Mouse (Mus musculus) hindbrain, embryonic 10.5 days (tissue): ENCODE data around the gene Dnajc10. TPM values are rescaled to one million over a fixed set of nuclear protein-coding genes. Genes with fewer than 3 reads are reported as not detected.

Experiments used
- DNase-seq: peaks from one replicate; pipeline ENCODE4 v3.0.0-alpha.2; 2017; ENCODE audit warnings: low spot score
- H3K27ac ChIP-seq: fragments of 300-500 bp; sonication (generic); 2 replicates; pipeline ENCODE4 v1.5.1; 2016; ENCODE audit warnings: mild to moderate bottlenecking, moderate library complexity
- H3K27me3 ChIP-seq: fragments of 300-500 bp; sonication (generic); 2 replicates; pipeline ENCODE4 v1.6.1; 2016; ENCODE audit warnings: mild to moderate bottlenecking; ENCODE audit not compliant: poor library complexity, insufficient read depth, severe bottlenecking
- H3K36me3 ChIP-seq: fragments of 300-500 bp; sonication (generic); 2 replicates; pipeline ENCODE4 v1.6.1; 2016; ENCODE audit warnings: mild to moderate bottlenecking, moderate library complexity
- H3K4me1 ChIP-seq: fragments of 300-500 bp; sonication (generic); replicated peaks from 2 replicates; pipeline ENCODE4 v1.6.1; 2016; ENCODE audit warnings: mild to moderate bottlenecking
- H3K4me3 ChIP-seq: fragments of 300-500 bp; sonication (generic); 2 replicates; pipeline ENCODE4 v1.5.1; 2016; ENCODE audit warnings: mild to moderate bottlenecking, moderate library complexity
- H3K9me3 ChIP-seq: fragments of 300-500 bp; sonication (generic); 2 replicates; pipeline ENCODE4 v1.6.1; 2016; ENCODE audit warnings: mild to moderate bottlenecking, moderate library complexity
- WGBS: fragments of 180-500 bp; shearing (Covaris S2); methylation state at CpG from one replicate; pipeline ENCODE4 v1.1.7; 2016; 5-methylcytosine and 5-hydroxymethylcytosine counted together
- polyA plus RNA-seq: library from polyadenylated mRNA; unstranded; fragments of >200 nt; fragmentation: Nextera tagmentation; extraction: Ambion mirVana; gene quantifications from 2 replicates; pipeline ENCODE4 v1.2.1, GENCODE M21; 2016

The Dnajc10 gene
- polyA plus RNA-seq, 1 experiment from 2014 or later: 74.3 TPM

DNA sequence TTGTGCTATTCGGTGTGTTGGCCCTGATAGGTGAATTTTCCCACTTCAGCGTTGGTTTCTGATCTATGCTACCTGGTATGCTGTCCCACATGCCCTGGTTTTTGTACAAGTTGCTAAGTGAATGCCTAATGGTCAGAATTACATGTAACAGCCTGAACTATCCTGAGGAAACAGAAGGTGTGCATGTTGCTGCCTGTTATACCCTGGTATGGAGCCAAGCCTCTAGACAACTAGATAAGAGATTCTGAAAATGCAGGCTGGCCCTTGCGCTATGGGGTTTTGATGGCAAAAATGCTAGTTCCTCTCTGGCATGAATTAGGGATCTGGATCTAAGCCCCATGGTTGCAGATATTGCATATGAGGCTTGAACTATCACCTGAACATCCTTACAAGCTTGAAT, 7.6 kb upstream of the Dnajc10 start:
- no peak overlapping the region for H3K4me3 ChIP-seq
- H3K36me3 ChIP-seq: no peaks in the 10 kb centered on the region
- H3K4me1 ChIP-seq: no peaks in the 10 kb centered on the region
- no peaks in the 10 kb centered on the region for H3K9me3 ChIP-seq
- no peak for DNase-seq
- H3K27ac ChIP-seq: no peak overlapping the region
- WGBS: 91% methylated on average over 3 of the region's 3 CpGs
- H3K27me3 ChIP-seq: no peaks in the 10 kb centered on the region

DNA sequence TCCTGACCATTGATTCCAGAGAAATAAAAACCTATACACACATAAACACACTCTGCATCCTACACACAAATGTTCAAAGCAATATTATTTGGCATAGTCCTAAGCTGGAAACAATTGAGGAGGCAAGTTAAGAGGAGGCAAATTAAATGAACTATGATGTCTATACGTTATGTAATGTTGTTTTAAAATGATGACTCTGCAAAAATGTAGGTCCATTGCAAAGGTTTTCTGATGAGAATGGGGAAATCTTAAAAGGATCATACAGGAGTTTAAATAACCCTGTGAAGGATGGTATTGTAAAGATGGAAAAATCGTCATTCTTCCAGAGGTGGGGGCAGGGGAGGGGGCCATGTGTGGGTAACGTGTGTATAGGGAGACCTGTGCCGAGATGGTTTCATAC, 5.5 kb upstream of the Dnajc10 start:
- H3K36me3 ChIP-seq: no peaks in the 10 kb centered on the region
- no peak overlapping the region for H3K4me3 ChIP-seq
- H3K27me3 ChIP-seq: no peaks in the 10 kb centered on the region
- peaks cover 5% of the 10 kb centered on the region for H3K4me1 ChIP-seq
- DNase-seq: no peak
- no peak overlapping the region for H3K27ac ChIP-seq
- no peaks in the 10 kb centered on the region for H3K9me3 ChIP-seq
- WGBS: 80% methylated on average over 4 of the region's 4 CpGs

DNA sequence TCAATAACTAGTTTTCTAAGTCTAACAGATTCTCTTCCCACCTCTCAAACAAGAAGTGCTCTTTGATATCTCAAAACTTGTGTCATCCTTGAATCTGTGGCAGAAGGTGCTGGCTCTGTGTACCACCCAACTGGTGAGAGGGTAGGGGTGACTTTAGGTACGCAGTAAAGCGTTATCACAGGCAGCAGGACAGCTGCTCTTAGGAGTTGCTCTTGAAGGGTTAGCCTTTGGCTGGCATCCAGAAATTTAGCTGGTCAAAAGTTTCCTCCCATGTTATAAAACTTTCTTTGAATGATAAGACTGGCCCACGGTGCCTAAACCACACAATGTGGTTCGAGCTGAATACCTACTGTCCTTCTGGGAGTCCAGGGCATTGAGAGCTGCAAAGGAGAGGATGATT, 4.5 kb upstream of the Dnajc10 start:
- H3K27me3 ChIP-seq: no peaks in the 10 kb centered on the region
- H3K9me3 ChIP-seq: no peaks in the 10 kb centered on the region
- H3K4me3 ChIP-seq: no peak overlapping the region
- no peak for DNase-seq
- H3K27ac ChIP-seq: no peak overlapping the region
- no peaks in the 10 kb centered on the region for H3K36me3 ChIP-seq
- WGBS: 83% methylated on average over 4 of the region's 4 CpGs
- peaks cover 8% of the 10 kb centered on the region for H3K4me1 ChIP-seq

DNA sequence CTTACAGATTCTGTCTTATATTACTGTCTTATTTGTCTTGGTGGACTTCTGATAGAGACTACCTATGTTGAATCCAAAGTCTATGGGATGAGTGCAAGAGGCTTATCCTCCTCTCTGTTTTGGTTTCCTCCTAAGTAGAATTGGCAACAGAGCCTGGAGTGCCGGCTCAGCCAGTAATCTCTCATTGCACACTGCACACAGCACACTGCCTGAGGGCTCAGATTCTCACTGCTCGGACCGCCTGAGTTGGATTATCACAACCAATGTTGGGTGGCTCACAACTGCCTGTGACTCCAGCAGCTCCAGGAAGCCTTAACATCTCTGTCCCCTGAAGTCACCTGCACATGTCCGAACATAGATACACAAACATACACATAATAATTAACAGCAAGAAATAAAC, 3.9 kb upstream of the Dnajc10 start:
- Histone ChIP-seq H3K4me1 (peaks cover 13% of the 10 kb centered on the region), H3K27ac (no peak overlapping the region), H3K4me3 (no peak overlapping the region), H3K27me3 (no peaks in the 10 kb centered on the region), H3K36me3 (no peaks in the 10 kb centered on the region), H3K9me3 (no peaks in the 10 kb centered on the region)
- 77% methylated on average over 4 of the region's 4 CpGs for WGBS
- no peak for DNase-seq

DNA sequence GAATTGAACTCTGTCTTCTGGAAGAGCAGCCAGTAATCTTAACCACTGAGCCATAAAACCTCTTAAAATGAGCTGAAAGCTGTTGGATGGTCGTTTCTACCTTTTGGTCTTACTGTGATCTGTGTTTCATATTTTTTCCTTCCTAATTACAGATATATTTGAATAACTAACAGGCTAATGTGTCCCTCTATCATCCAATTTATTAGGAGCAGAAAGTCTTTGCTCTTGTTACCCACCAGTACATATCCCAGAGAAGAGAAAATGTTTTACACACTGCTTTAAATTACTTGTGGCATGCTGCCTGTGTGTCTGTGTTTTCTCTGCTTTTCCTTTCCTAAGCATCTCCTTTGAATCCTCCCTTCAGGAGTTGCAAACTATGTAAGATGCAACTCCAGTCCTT, 1.1 kb upstream of the Dnajc10 start:
- Histone ChIP-seq H3K27me3 (no peaks in the 10 kb centered on the region), H3K4me3 (no peak overlapping the region), H3K9me3 (no peaks in the 10 kb centered on the region), H3K4me1 (peaks cover 20% of the 10 kb centered on the region), H3K36me3 (peaks cover 18% of the 10 kb centered on the region), H3K27ac (no peak overlapping the region)
- no peak for DNase-seq
- WGBS: 73% methylated on average over 1 of the region's 1 CpGs

DNA sequence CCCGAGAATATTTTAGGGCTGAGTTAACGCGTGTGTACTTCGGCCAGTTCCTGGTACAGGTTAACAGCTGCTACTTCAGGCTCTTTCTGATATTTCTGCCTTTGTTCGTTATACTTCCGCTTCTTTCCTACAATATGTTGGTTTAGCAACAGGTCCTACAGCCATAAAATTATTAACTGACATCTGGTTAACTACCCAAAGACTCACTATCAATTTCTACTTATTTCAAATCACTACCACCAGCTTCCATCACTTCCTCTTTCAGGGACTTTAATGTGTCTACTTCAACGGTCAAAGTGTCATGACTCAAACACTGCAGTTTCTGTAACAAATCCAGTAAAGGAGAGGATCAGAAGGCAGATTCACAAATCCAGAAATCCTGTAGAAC, 418 bp upstream of the Dnajc10 start:
- Histone ChIP-seq H3K27me3 (no peaks in the 10 kb centered on the region), H3K27ac (peak overlapping the region; percentile 98), H3K4me3 (peak overlapping the region; percentile 89), H3K9me3 (no peaks in the 10 kb centered on the region), H3K4me1 (peaks cover 20% of the 10 kb centered on the region), H3K36me3 (peaks cover 25% of the 10 kb centered on the region)
- 55% methylated on average over 7 of the region's 7 CpGs for WGBS
- no peak for DNase-seq

DNA sequence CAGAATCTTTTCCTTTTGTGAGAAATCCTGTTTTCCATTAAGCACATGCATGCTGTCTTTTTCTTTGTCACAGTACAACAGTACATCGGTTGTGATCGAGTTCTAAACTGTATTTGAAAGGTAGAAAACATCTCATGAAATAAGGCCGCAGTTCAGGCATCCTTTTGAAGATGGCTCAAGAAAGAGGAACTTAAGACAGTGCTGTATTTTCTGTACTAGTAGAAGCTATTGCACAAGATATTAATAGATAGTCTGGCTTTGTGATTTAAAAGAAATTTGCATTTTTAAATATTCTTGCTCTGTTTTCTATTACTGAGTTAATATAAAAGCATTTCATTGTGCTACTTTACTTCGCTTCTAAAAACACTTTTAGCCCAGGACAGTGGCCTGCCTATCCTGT, 7.6 kb downstream of the Dnajc10 start:
- 92% methylated on average over 4 of the region's 4 CpGs for WGBS
- Histone ChIP-seq H3K36me3 (peaks cover 93% of the 10 kb centered on the region), H3K4me1 (no peaks in the 10 kb centered on the region)

DNA sequence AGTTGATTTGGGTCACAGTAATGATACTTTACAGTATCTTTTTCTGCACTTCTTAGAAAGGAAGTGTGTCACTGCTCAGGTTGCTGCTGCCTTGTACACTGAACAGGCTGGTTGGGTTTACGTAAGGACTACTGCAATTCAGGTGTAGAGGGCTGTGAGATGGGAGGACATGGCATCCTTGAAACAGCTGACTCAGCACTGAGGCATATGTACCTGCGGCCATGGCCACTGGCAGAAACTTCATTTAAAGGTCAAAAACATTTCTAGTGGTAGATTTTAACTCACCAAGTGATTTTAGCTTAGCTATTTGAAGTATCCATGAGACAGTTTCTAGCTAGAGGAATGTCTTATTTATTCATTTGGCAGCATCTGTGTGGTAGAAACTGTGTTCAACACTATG, 10.5 kb downstream of the Dnajc10 start:
- Histone ChIP-seq H3K9me3 (no peaks in the 10 kb centered on the region), H3K4me3 (no peak overlapping the region), H3K27ac (no peak overlapping the region), H3K27me3 (no peaks in the 10 kb centered on the region), H3K36me3 (peaks cover 92% of the 10 kb centered on the region), H3K4me1 (no peaks in the 10 kb centered on the region)
- WGBS: 96% methylated on average over 2 of the region's 2 CpGs
- no peak for DNase-seq

More for the DNA sequence above, 7.6 kb downstream of the Dnajc10 start:
- Histone ChIP-seq H3K4me3 (no peak overlapping the region), H3K9me3 (no peaks in the 10 kb centered on the region), H3K27me3 (no peaks in the 10 kb centered on the region), H3K27ac (no peak overlapping the region)
- DNase-seq: no peak

DNA sequence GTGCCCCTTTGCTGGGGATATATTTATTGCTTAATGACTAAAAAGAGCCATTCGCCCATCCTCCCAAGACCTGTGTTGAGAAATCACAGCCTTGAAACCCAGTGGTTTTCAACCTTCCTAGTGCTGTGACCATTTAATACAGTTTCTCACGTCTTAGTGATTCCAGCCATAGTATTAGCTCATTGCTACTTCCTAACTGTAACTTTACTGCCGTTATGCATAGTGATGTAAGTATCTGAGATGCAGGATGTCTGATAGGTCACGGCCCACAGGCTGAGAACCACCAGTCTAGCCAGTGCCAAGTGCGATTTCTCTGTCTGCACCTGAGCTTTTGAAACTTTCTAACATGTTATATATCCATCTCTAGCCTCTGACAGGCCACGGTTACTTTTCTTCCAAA, 12.0 kb downstream of the Dnajc10 start:
- H3K9me3 ChIP-seq: no peaks in the 10 kb centered on the region
- no peaks in the 10 kb centered on the region for H3K4me1 ChIP-seq
- WGBS: 95% methylated on average over 6 of the region's 6 CpGs
- H3K27me3 ChIP-seq: no peaks in the 10 kb centered on the region
- H3K36me3 ChIP-seq: peaks cover 89% of the 10 kb centered on the region
- H3K27ac ChIP-seq: no peak overlapping the region
- DNase-seq: no peak
- no peak overlapping the region for H3K4me3 ChIP-seq

DNA sequence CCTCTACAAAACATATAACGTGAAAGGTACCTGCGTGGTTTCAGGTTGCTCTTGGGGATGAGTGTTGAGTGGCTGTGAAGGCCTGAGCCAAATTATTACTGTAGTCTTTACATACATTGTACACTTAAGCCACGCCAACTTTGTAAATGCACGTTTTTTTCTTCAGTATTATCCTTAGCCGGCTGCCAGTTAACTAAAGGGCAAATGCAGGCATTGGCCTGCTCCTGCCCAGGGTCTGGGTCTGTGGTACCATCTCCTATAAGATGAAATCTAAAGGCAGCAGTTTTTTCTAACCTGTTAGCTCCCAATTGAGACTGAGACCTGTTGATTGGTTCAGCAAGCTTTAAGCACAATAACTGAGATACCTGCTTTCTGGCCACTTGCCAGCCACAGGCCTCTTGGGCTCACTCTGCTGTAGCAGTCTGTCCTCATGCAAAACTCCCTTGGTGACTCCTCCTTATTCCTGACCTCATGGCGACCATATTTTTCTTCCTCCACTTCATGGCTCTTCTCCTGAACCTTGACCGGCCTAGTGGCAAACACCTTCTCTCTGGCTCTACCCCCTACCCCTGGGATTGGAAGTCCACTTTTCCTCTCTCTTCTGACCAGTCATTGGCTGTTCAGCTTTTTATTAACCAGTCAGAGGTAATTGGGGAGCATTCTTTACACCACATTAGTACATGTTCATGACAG, 13.8 kb downstream of the Dnajc10 start:
- Histone ChIP-seq H3K27ac (no peak overlapping the region), H3K4me3 (no peak overlapping the region), H3K27me3 (no peaks in the 10 kb centered on the region), H3K36me3 (peaks cover 91% of the 10 kb centered on the region), H3K9me3 (no peaks in the 10 kb centered on the region), H3K4me1 (no peaks in the 10 kb centered on the region)
- 94% methylated on average over 7 of the region's 7 CpGs for WGBS
- DNase-seq: no peak

DNA sequence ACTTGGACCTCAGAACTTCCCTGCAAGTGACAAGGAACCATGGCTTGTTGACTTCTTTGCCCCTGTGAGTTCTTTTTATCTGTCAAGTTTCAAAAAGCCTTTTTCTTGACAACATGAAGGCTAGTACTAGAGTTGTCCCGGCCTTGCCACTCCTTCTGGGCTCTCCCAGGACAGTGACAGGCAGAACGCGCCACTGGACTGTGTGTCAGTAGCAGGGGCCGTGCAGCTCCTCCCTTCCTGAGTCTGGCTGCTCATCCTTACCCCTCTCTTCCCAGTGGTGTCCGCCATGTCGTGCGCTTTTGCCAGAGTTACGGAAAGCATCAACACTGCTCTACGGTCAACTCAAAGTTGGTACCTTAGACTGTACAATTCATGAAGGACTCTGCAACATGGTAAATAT, 25.3 kb downstream of the Dnajc10 start:
- H3K27me3 ChIP-seq: no peaks in the 10 kb centered on the region
- DNase-seq: no peak
- no peaks in the 10 kb centered on the region for H3K4me1 ChIP-seq
- no peak overlapping the region for H3K27ac ChIP-seq
- H3K9me3 ChIP-seq: no peaks in the 10 kb centered on the region
- H3K4me3 ChIP-seq: no peak overlapping the region
- peaks cover 98% of the 10 kb centered on the region for H3K36me3 ChIP-seq
- WGBS: 93% methylated on average over 9 of the region's 9 CpGs

DNA sequence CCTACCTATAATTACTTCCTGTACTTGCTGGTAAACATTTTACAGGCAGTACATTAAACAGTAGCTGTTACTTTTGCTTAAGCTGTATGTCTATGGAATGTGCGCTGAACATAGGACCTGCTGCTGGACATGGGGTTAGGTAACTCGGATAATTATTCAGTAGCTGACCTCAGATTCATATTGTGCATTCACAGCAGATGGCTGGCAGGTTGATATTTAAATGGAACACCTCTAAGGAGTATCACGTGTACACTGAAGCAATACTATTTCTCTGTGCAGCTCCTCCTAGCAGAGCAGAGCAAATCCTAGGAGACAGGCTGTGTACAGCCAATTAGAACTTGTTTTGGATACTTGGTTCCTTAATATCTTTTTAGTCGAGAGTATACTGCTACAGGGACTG, 39.3 kb downstream of the Dnajc10 start:
- no peak overlapping the region for H3K27ac ChIP-seq

DNA sequence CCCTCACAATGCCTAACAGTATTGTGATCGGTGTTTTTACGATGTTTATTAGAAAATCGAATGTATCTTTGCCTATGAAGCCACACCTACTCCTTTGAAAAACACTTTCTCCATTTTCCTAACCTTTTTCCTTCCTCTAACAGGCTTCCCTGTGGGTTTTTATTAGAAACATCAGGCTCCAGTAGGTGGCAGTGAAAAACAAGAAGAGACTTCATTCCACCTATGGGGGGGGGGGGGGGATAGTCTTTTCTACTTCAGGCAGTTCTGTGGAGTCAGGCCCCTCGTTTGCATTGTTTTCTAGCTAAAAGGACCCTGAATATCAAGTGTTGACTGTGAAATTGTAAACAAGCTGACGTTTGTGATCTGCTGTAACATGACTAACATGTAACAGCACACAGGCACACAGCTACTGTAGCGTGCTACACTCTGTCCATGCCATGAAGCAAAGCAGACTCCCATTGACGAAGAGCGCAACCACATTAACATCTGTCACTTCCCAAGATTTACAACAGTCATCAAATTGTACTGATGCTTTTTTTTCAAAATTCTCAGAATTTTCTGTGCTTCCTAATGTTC, 41.5 kb downstream of the Dnajc10 start:
- WGBS: 61% methylated on average over 8 of the region's 8 CpGs
- H3K9me3 ChIP-seq: no peaks in the 10 kb centered on the region
- H3K4me3 ChIP-seq: no peak overlapping the region
- H3K4me1 ChIP-seq: 0 out of 2 replicates have a peak, but pooled peaks cover 2% of the 10 kb centered on the region
- H3K27me3 ChIP-seq: no peaks in the 10 kb centered on the region
- H3K36me3 ChIP-seq: peaks cover 31% of the 10 kb centered on the region
- peak; percentile 21 for DNase-seq
- no peak overlapping the region for H3K27ac ChIP-seq

More for the DNA sequence above, 39.3 kb downstream of the Dnajc10 start:
- WGBS: 87% methylated on average over 4 of the region's 4 CpGs
- Histone ChIP-seq H3K27me3 (no peaks in the 10 kb centered on the region), H3K9me3 (no peaks in the 10 kb centered on the region), H3K4me1 (0 out of 2 replicates have a peak, but pooled peaks cover 2% of the 10 kb centered on the region), H3K36me3 (peaks cover 51% of the 10 kb centered on the region), H3K4me3 (no peak overlapping the region)
- no peak for DNase-seq
